Comparison of ENCODE assay signal across 23 mouse cellular contexts in the genomic region with DNA sequence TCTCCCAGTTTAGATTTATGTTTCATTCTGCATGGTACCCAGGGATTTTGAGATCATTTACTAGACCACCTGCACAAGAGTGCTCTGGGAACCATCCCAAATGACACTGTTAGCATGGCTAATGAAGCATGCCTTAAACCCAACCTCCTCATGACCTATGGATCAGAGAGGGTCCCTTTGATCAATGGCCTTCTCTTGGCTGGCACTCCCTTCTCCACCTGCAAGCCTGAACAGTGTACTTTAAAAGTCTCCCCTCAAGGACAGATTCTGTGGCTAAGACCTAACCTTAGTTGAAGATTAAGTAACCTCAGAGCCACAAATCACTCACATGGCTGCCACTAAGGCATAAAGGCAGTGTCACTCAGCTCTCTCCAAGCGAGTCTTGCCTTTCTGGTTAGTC. TPM values are rescaled to one million over a fixed set of nuclear protein-coding genes. Genes with fewer than 3 reads are reported as not detected.
A peak's percentile ranks its signal among the peaks of the same experiment; 100 is the strongest.
DNase-seq lines count a peak whose midpoint lies in the region; ATAC-seq and TF ChIP-seq lines count a peak whose summit lies in the region.
"Had no signal": no experiment of that assay in that cellular context is flagged by ENCODE, and none has a peak within 500 bp of the region (broad histone marks: within the 10 kb centered on the region; RNA-seq: fewer than 3 reads in every experiment).

No protein-coding gene starts in this region.

- H3K4me2 ChIP-seq in kidney, embryonic 15.5 days, result no peak overlapping the region
- H3K4me2 ChIP-seq in kidney, postnatal 0 days (ENCODE audit: low read length), result no peak overlapping the region
- no peak overlapping the region for H3K4me2 ChIP-seq in stomach, embryonic 16.5 days (ENCODE audit: low read depth, low read length)
- H3K4me2 ChIP-seq in stomach, postnatal 0 days (replicated peaks; ENCODE audit: low read depth), result no peak overlapping the region
- H3K4me2 ChIP-seq: embryonic facial prominence, embryonic 13.5 days; embryonic facial prominence, embryonic 15.5 days; forebrain, embryonic 12.5 days had no signal

- no peak for DNase-seq in kidney, adult 8-10 months
- peak; percentile 31 for DNase-seq in kidney, postnatal 0 days (ENCODE audit: low spot score)
- DNase-seq in kidney, postnatal 4 days, result no peak
- no peak for DNase-seq in stomach, postnatal 0 days (ENCODE audit: low spot score)
- DNase-seq: adrenal gland, adult 2 months; adrenal gland, postnatal 10 days; adrenal gland, postnatal 25 days; cerebellum, adult 11-12 months; cerebellum, adult 2 months; cerebellum, adult 9-10 months; cerebellum, postnatal 10 days; cerebellum, postnatal 25 days; embryo, embryonic 11 days had no signal

- no peaks in the 10 kb centered on the region for H3K36me3 ChIP-seq in kidney, embryonic 15.5 days
- no peaks in the 10 kb centered on the region for H3K36me3 ChIP-seq in kidney, postnatal 0 days (ENCODE audit: insufficient read depth, low read length)
- H3K36me3 ChIP-seq in stomach, embryonic 16.5 days (ENCODE audit: control insufficient read depth, insufficient read depth, low read length), result no peaks in the 10 kb centered on the region
- H3K36me3 ChIP-seq in stomach, postnatal 0 days (ENCODE audit: control insufficient read depth, insufficient read depth, low read length), result no peaks in the 10 kb centered on the region
- H3K36me3 ChIP-seq: embryonic facial prominence, embryonic 13.5 days; embryonic facial prominence, embryonic 15.5 days; forebrain, embryonic 10.5 days; forebrain, embryonic 12.5 days had no signal

- WGBS in kidney, embryonic 15.5 days, result 50% methylated on average over 1 of the region's 1 CpGs
- 45% methylated on average over 1 of the region's 1 CpGs for WGBS in kidney, postnatal 0 days
- 48% methylated on average over 1 of the region's 1 CpGs for WGBS in stomach, embryonic 16.5 days
- 33% methylated on average over 1 of the region's 1 CpGs for WGBS in stomach, postnatal 0 days

- TF ChIP-seq CTCF in kidney, postnatal 0 days (IDR thresholded peaks at IDR 0.05; ENCODE audit: low read depth), result no peak
- TF ChIP-seq CTCF in stomach, postnatal 0 days (IDR thresholded peaks at IDR 0.05; ENCODE audit: low read depth), result no peak

- H3K4me1 ChIP-seq in kidney, embryonic 15.5 days, result no peaks in the 10 kb centered on the region
- no peaks in the 10 kb centered on the region for H3K4me1 ChIP-seq in kidney, postnatal 0 days (replicated peaks; ENCODE audit: insufficient read depth, low read length)
- H3K4me1 ChIP-seq in stomach, embryonic 16.5 days (ENCODE audit: control insufficient read depth, insufficient read depth, low read length), result no peaks in the 10 kb centered on the region
- no peaks in the 10 kb centered on the region for H3K4me1 ChIP-seq in stomach, postnatal 0 days (replicated peaks; ENCODE audit: control insufficient read depth, insufficient read depth)
- H3K4me1 ChIP-seq: embryonic facial prominence, embryonic 13.5 days; embryonic facial prominence, embryonic 15.5 days; forebrain, embryonic 10.5 days; forebrain, embryonic 12.5 days had no signal

- TF ChIP-seq EP300 in stomach, postnatal 0 days (optimal IDR thresholded peaks at IDR 0.05), result no peak

- H3K27me3 ChIP-seq in kidney, embryonic 15.5 days, result peaks cover 49% of the 10 kb centered on the region
- H3K27me3 ChIP-seq in kidney, postnatal 0 days (ENCODE audit: insufficient read depth, low read length), result no peaks in the 10 kb centered on the region
- H3K27me3 ChIP-seq in stomach, embryonic 16.5 days (ENCODE audit: control insufficient read depth, insufficient read depth, low read length), result no peaks in the 10 kb centered on the region; the same call in 1 of the 2 replicates
- H3K27me3 ChIP-seq in stomach, postnatal 0 days (ENCODE audit: control insufficient read depth, insufficient read depth, low read length), result no peaks in the 10 kb centered on the region
- H3K27me3 ChIP-seq: embryonic facial prominence, embryonic 15.5 days had no signal

- no peaks in the 10 kb centered on the region for H3K9me3 ChIP-seq in kidney, embryonic 15.5 days (replicated peaks)
- H3K9me3 ChIP-seq in kidney, postnatal 0 days (replicated peaks; ENCODE audit: low read length), result no peaks in the 10 kb centered on the region
- H3K9me3 ChIP-seq in stomach, embryonic 16.5 days (replicated peaks; ENCODE audit: control insufficient read depth, low read length), result no peaks in the 10 kb centered on the region
- H3K9me3 ChIP-seq in stomach, postnatal 0 days (ENCODE audit: control insufficient read depth, low read length), result no peaks in the 10 kb centered on the region
- H3K9me3 ChIP-seq: embryonic facial prominence, embryonic 13.5 days; embryonic facial prominence, embryonic 15.5 days; forebrain, embryonic 10.5 days; forebrain, embryonic 12.5 days had no signal

- H3K27ac ChIP-seq in kidney, embryonic 15.5 days, result no peak overlapping the region
- no peak overlapping the region for H3K27ac ChIP-seq in kidney, postnatal 0 days
- H3K27ac ChIP-seq in stomach, embryonic 16.5 days (ENCODE audit: low read length), result peak overlapping the region; percentile 27; the same call in 1 of the 2 replicates
- H3K27ac ChIP-seq in stomach, postnatal 0 days (replicated peaks), result no peak overlapping the region
- H3K27ac ChIP-seq: embryonic facial prominence, embryonic 13.5 days; embryonic facial prominence, embryonic 15.5 days; forebrain, embryonic 10.5 days; forebrain, embryonic 12.5 days had no signal

- ATAC-seq in kidney, embryonic 15.5 days (replicated peaks; ENCODE audit: low FRiP score), result peak; percentile 94
- peak; percentile 46; the same call in 1 of the 2 replicates for ATAC-seq in kidney, postnatal 0 days (replicated peaks; ENCODE audit: low FRiP score, low read depth)
- ATAC-seq in stomach, embryonic 16.5 days (ENCODE audit: insufficient read depth, low FRiP score), result no peak
- no peak for ATAC-seq in stomach, postnatal 0 days (ENCODE audit: low FRiP score, low TSS enrichment)
- no peak for ATAC-seq in cerebellum, adult (ENCODE audit: insufficient number of reproducible peaks, low FRiP score, low TSS enrichment)
- ATAC-seq: forebrain, embryonic 14.5 days; forebrain, embryonic 16.5 days had no signal

- H3K4me3 ChIP-seq in kidney, embryonic 15.5 days (replicated peaks), result no peak overlapping the region
- no peak overlapping the region for H3K4me3 ChIP-seq in kidney, postnatal 0 days (replicated peaks; ENCODE audit: low read depth, low read length)
- H3K4me3 ChIP-seq in stomach, embryonic 16.5 days (replicated peaks; ENCODE audit: low read length), result no peak overlapping the region
- H3K4me3 ChIP-seq in stomach, postnatal 0 days (ENCODE audit: low read depth, low read length), result no peak overlapping the region
- H3K4me3 ChIP-seq: embryonic facial prominence, embryonic 13.5 days; embryonic facial prominence, embryonic 15.5 days; erythroblast, embryonic 14.5 days; forebrain, embryonic 10.5 days; forebrain, embryonic 12.5 days had no signal

- no peak overlapping the region for H3K9ac ChIP-seq in kidney, embryonic 15.5 days
- no peak overlapping the region for H3K9ac ChIP-seq in kidney, postnatal 0 days (ENCODE audit: low read depth, low read length)
- no peak overlapping the region for H3K9ac ChIP-seq in stomach, embryonic 16.5 days (ENCODE audit: low read length)
- H3K9ac ChIP-seq in stomach, postnatal 0 days (ENCODE audit: low read length), result no peak overlapping the region
- H3K9ac ChIP-seq: embryonic facial prominence, embryonic 13.5 days; embryonic facial prominence, embryonic 15.5 days; forebrain, embryonic 12.5 days had no signal

RNA-seq across cellular contexts. Expression of gene Atp6ap2, which starts 16.2 kb away (rescaled TPM):
- polyA plus RNA-seq in kidney, embryonic 15.5 days (2015; fragmentation: Nextera tagmentation; extraction: Ambion mirVana), result 110 and 119 TPM in 2 replicates
- 161 and 165 TPM in 2 replicates for polyA plus RNA-seq in kidney, postnatal 0 days (2015; fragmentation: Nextera tagmentation; extraction: Ambion mirVana)
- polyA plus RNA-seq in stomach, embryonic 16.5 days (2015; fragmentation: Nextera tagmentation; extraction: Ambion mirVana), result 125 and 139 TPM in 2 replicates
- polyA plus RNA-seq in stomach, postnatal 0 days (2015; fragmentation: Nextera tagmentation; extraction: Ambion mirVana), result 112 and 115 TPM in 2 replicates

Comparison
In these comparisons a context has a peak if more than half of its experiments do, and no peak if none do; other contexts are left out.
1. ATAC-seq: peak in kidney, embryonic 15.5 days (single experiment) and kidney, postnatal 0 days (single experiment); none in stomach, embryonic 16.5 days (single experiment), stomach, postnatal 0 days (single experiment) and cerebellum, adult (single experiment).